Mouse (Mus musculus): ENCODE results near the gene Dis3l2. TPM values are rescaled to one million over a fixed set of nuclear protein-coding genes. Genes with fewer than 3 reads are reported as not detected.

Gene Dis3l2
- total RNA-seq, 1 experiment = 9.6 TPM

- Histone ChIP-seq H3K9ac (ENCODE audit: insufficient read depth, low read depth, low read length, poor library complexity, severe bottlenecking) (no peak overlapping the region), H3K4me3 (ENCODE audit: insufficient read depth in 1 of 2, low read depth in 1 of 2, low read length in 2 of 2, poor library complexity in 1 of 2, severe bottlenecking in 1 of 2) (no peak overlapping the region), H3K36me3 (ENCODE audit: control insufficient read depth, insufficient read depth, low read length, poor library complexity, severe bottlenecking) (no peaks in the 10 kb centered on the region), H3K4me1 (ENCODE audit: control insufficient read depth in 2 of 2, insufficient read depth in 2 of 2, low read length in 2 of 2, poor library complexity in 1 of 2) (peaks cover 0 to 2% of the 10 kb centered on the region in 2 experiments; a peak in 2 of 4 replicates), H3K9me3 (ENCODE audit: control insufficient read depth, insufficient read depth, low read depth, low read length) (no peaks in the 10 kb centered on the region), H3K27ac (ENCODE audit: insufficient read depth, low read depth, low read length, poor library complexity, severe bottlenecking) (no peak overlapping the region)
- in situ Hi-C loops (cut with MboI; ENCODE audit: low sequenced_read_pairs in 2 of 2, unreplicated experiment in 2 of 2) = no loop called here
- DNase-seq (ENCODE audit: low read depth, low spot score) = no peak
- no peak for TF ChIP-seq MAFK (IDR thresholded peaks at IDR 0.05; ENCODE audit: insufficient read depth, low read depth, low read length)
- TF ChIP-seq CHD2 (IDR thresholded peaks at IDR 0.05; ENCODE audit: low read depth, low read length) = no peak
- TF ChIP-seq HCFC1 (IDR thresholded peaks at IDR 0.05; ENCODE audit: borderline replicate concordance, insufficient read depth, low read length) = no peak
- no peak for TF ChIP-seq ZNF384 (IDR thresholded peaks at IDR 0.05; ENCODE audit: low read depth, low read length)
- no peak for TF ChIP-seq ZC3H11A (IDR thresholded peaks at IDR 0.05; ENCODE audit: borderline replicate concordance, low read depth, low read length)
Measured at GRCm38 (mm10) chr1:86750094-86750493, 46.5 kb downstream of the Dis3l2 start.

- no peaks in the 10 kb centered on the region for H3K36me3 ChIP-seq (ENCODE audit: control insufficient read depth, insufficient read depth, low read length, poor library complexity, severe bottlenecking)
- no peaks in the 10 kb centered on the region for H3K9me3 ChIP-seq (ENCODE audit: control insufficient read depth, insufficient read depth, low read depth, low read length)
- in situ Hi-C loops (cut with MboI; ENCODE audit: low sequenced_read_pairs in 2 of 2, unreplicated experiment in 2 of 2) = no loop called here
- H3K4me3 ChIP-seq (ENCODE audit: insufficient read depth in 1 of 2, low read depth in 1 of 2, low read length in 2 of 2, poor library complexity in 1 of 2, severe bottlenecking in 1 of 2) = no peak overlapping the region
- H3K4me1 ChIP-seq (ENCODE audit: control insufficient read depth in 2 of 2, insufficient read depth in 2 of 2, low read length in 2 of 2, poor library complexity in 1 of 2) = peaks cover 2 to 6% of the 10 kb centered on the region in 2 experiments; a peak in 3 of 4 replicates
- no peak overlapping the region for H3K27ac ChIP-seq (ENCODE audit: insufficient read depth, low read depth, low read length, poor library complexity, severe bottlenecking)
- TF ChIP-seq ZC3H11A (IDR thresholded peaks at IDR 0.05; ENCODE audit: borderline replicate concordance, low read depth, low read length) (no peak), HCFC1 (IDR thresholded peaks at IDR 0.05; ENCODE audit: borderline replicate concordance, insufficient read depth, low read length) (no peak), ZNF384 (IDR thresholded peaks at IDR 0.05; ENCODE audit: low read depth, low read length) (no peak), CHD2 (IDR thresholded peaks at IDR 0.05; ENCODE audit: low read depth, low read length) (no peak), MAFK (IDR thresholded peaks at IDR 0.05; ENCODE audit: insufficient read depth, low read depth, low read length) (no peak)
- DNase-seq (ENCODE audit: low read depth, low spot score) = no peak
- no peak overlapping the region for H3K9ac ChIP-seq (ENCODE audit: insufficient read depth, low read depth, low read length, poor library complexity, severe bottlenecking)
Measured at GRCm38 (mm10) chr1:86753416-86753815, 49.8 kb downstream of the Dis3l2 start.

- TF ChIP-seq MAFK (IDR thresholded peaks at IDR 0.05; ENCODE audit: insufficient read depth, low read depth, low read length) (no peak), ZNF384 (IDR thresholded peaks at IDR 0.05; ENCODE audit: low read depth, low read length) (no peak), ZC3H11A (IDR thresholded peaks at IDR 0.05; ENCODE audit: borderline replicate concordance, low read depth, low read length) (no peak), HCFC1 (IDR thresholded peaks at IDR 0.05; ENCODE audit: borderline replicate concordance, insufficient read depth, low read length) (no peak), CHD2 (IDR thresholded peaks at IDR 0.05; ENCODE audit: low read depth, low read length) (no peak)
Measured at GRCm38 (mm10) chr1:86754335-86754734, 50.7 kb downstream of the Dis3l2 start.

GRCm38 (mm10) chr1:86758091-86758490, 54.5 kb downstream of the Dis3l2 start:
- in situ Hi-C loops (cut with MboI; ENCODE audit: low sequenced_read_pairs in 2 of 2, unreplicated experiment in 2 of 2) = no loop called here
- H3K4me1 ChIP-seq (ENCODE audit: control insufficient read depth in 2 of 2, insufficient read depth in 2 of 2, low read length in 2 of 2, poor library complexity in 1 of 2) = peaks cover 2 to 9% of the 10 kb centered on the region in 2 experiments; a peak in 3 of 4 replicates
- no peak overlapping the region for H3K9ac ChIP-seq (ENCODE audit: insufficient read depth, low read depth, low read length, poor library complexity, severe bottlenecking)
- DNase-seq (ENCODE audit: low read depth, low spot score) = no peak
- no peak overlapping the region for H3K27ac ChIP-seq (ENCODE audit: insufficient read depth, low read depth, low read length, poor library complexity, severe bottlenecking)
- H3K36me3 ChIP-seq (ENCODE audit: control insufficient read depth, insufficient read depth, low read length, poor library complexity, severe bottlenecking) = no peaks in the 10 kb centered on the region
- H3K9me3 ChIP-seq (ENCODE audit: control insufficient read depth, insufficient read depth, low read depth, low read length) = no peaks in the 10 kb centered on the region
- TF ChIP-seq ZC3H11A (IDR thresholded peaks at IDR 0.05; ENCODE audit: borderline replicate concordance, low read depth, low read length) = no peak
- no peak for TF ChIP-seq ZNF384 (IDR thresholded peaks at IDR 0.05; ENCODE audit: low read depth, low read length)
- no peak for TF ChIP-seq HCFC1 (IDR thresholded peaks at IDR 0.05; ENCODE audit: borderline replicate concordance, insufficient read depth, low read length)
- no peak for TF ChIP-seq MAFK (IDR thresholded peaks at IDR 0.05; ENCODE audit: insufficient read depth, low read depth, low read length)
- TF ChIP-seq CHD2 (IDR thresholded peaks at IDR 0.05; ENCODE audit: low read depth, low read length) = no peak
- H3K4me3 ChIP-seq (ENCODE audit: insufficient read depth in 1 of 2, low read depth in 1 of 2, low read length in 2 of 2, poor library complexity in 1 of 2, severe bottlenecking in 1 of 2) = no peak overlapping the region

More at GRCm38 (mm10) chr1:86754335-86754734, 50.7 kb downstream of the Dis3l2 start:
- Histone ChIP-seq H3K4me1 (ENCODE audit: control insufficient read depth in 2 of 2, insufficient read depth in 2 of 2, low read length in 2 of 2, poor library complexity in 1 of 2) (peaks cover 2 to 9% of the 10 kb centered on the region in 2 experiments; a peak in 3 of 4 replicates), H3K36me3 (ENCODE audit: control insufficient read depth, insufficient read depth, low read length, poor library complexity, severe bottlenecking) (no peaks in the 10 kb centered on the region), H3K4me3 (ENCODE audit: insufficient read depth in 1 of 2, low read depth in 1 of 2, low read length in 2 of 2, poor library complexity in 1 of 2, severe bottlenecking in 1 of 2) (no peak overlapping the region), H3K27ac (ENCODE audit: insufficient read depth, low read depth, low read length, poor library complexity, severe bottlenecking) (no peak overlapping the region), H3K9me3 (ENCODE audit: control insufficient read depth, insufficient read depth, low read depth, low read length) (no peaks in the 10 kb centered on the region), H3K9ac (ENCODE audit: insufficient read depth, low read depth, low read length, poor library complexity, severe bottlenecking) (no peak overlapping the region)
- in situ Hi-C loops (cut with MboI; ENCODE audit: low sequenced_read_pairs in 2 of 2, unreplicated experiment in 2 of 2) = no loop called here
- no peak for DNase-seq (ENCODE audit: low read depth, low spot score)

All from ES-E14 (cell line).